Mouse (Mus musculus): ENCODE results near the gene Cetn4. TPM values are rescaled to one million over a fixed set of nuclear protein-coding genes. Genes with fewer than 3 reads are reported as not detected.
A peak's percentile ranks its signal among the peaks of the same experiment; 100 is the strongest.

Cetn4 gene
- total RNA-seq, 4 experiments from 2014 or later, result 0.52 to 1.1 (median 0.61) TPM

DNA sequence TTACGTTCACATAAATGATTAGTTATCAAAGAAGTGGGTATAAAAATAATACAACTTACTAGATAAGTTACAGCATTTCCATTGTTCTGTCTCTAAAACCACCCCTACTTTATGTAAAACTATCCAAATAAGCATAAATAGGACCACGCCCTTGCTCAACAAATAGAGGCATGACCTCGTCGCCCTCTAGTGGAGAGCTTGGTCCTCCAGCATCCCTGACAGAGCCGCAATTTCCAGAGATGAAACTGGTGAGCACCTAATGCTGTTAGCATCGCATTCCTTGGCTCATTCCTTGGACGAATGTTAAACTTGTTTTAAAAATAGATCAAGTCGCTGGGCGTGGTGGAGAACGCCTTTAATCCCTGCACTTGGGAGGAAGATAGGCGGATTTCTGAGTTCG, 9.8 kb downstream of the Cetn4 start:
- peak; percentile 21 for DNase-seq (ENCODE audit: low spot score)

DNA sequence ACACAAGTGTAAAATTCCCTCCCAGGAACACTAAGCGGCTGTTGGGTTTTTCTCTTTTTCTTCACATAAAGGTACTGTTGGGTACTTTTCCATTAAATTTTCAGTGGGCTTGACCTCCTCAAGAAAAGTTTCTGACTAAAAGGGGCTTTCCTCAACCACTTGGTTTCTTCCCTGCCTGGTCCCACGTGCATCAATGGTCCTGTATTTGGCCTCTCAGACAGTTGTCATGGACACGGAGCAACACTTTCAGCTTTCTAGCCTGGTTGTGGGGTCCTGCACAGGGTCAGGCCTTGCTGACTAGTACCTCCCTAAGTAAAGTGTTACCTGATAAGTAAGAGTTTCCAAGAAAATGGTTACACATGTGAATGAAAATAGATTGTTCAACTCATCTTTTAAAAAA, 13.0 kb downstream of the Cetn4 start:
- no peak for DNase-seq (ENCODE audit: low spot score)

- DNase-seq (ENCODE audit: low spot score), result no peak
Measured at GRCm38 (mm10) chr3:37292654-37293053, 19.9 kb downstream of the Cetn4 start.

GRCm38 (mm10) chr3:37291929-37292328, 20.6 kb downstream of the Cetn4 start:
- no peak for DNase-seq (ENCODE audit: low spot score)

- DNase-seq (ENCODE audit: low spot score), result no peak
Measured at GRCm38 (mm10) chr3:37290881-37291541, 21.5 kb downstream of the Cetn4 start.

DNA sequence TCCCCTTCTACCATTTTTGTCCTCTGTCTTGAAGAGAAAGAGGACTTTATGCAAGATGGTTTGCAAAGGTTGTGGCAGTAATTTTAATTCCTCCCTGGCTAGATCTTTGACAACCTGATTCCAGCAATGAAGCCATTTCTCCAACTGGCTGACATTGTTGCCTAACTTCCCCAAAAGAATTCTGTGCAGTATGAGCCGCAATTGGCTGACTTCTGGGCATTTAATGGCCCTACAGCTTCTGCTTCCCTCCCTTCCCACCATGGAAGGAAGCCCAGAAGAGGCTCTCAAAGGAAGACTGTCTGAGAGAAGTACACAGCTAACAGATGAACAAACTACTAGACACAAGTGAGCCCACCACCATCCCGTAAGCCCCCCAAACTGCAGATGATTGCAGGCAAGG, 23.3 kb downstream of the Cetn4 start:
- no peak for DNase-seq (ENCODE audit: low spot score)

GRCm38 (mm10) chr3:37283234-37283633, 29.3 kb downstream of the Cetn4 start:
- DNase-seq (ENCODE audit: low spot score), result no peak

DNA sequence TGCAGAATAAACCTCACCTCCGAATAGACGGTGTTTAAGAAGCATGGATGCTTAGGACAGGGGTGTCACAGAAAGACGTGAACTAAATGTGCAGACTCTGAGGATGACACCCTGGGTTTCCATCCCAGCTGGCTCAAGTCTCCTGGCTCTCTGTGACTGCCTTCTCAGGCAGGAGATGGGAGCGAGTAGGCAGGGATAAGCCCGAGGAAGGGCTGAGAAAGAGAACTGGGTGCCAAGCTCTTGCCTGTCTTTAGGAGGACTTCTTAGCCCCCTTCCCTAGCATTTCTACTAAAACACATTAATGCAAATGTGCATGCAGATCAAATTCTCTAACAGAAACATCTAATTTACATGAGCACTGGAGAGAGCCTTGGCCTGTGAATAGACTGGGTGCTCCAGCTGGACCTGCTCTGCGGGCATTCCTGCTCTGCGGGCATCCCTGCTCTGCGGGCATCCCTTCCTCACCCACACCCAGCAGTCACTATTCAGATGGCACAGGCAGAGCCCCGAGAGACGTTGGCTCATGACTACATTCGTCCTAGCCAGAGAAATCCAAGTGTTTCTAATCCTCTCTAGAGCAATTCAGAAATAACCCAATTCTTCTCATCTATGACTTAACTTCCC, 30.1 kb downstream of the Cetn4 start:
- DNase-seq (ENCODE audit: low spot score), result no peak

DNA sequence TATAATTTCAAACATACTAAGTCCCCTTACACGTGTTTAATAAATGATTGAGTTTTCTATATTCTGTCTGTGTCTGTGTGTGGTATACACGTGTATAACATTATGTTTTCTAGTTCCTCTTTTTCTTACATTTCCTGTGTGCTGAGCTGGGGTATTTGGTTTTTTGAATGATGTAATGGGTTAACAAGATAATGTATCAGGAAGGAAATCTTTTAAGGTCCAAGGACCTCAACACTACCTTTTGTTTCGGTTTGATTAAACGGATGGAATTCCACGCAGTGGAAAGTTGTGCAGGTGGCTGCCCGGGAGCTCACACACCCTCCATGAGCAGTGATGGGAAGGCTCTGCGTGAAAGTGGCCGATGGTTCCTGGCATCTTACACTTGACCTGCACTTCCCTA, 31.6 kb downstream of the Cetn4 start:
- no peak for DNase-seq (ENCODE audit: low spot score)

- DNase-seq (ENCODE audit: low spot score), result no peak
Measured at GRCm38 (mm10) chr3:37280221-37280620, 32.3 kb downstream of the Cetn4 start.

- DNase-seq (ENCODE audit: low spot score), result no peak
Measured at GRCm38 (mm10) chr3:37274661-37275060, 37.8 kb downstream of the Cetn4 start.

GRCm38 (mm10) chr3:37273092-37273491, 39.4 kb downstream of the Cetn4 start:
- DNase-seq (ENCODE audit: low spot score), result no peak

DNA sequence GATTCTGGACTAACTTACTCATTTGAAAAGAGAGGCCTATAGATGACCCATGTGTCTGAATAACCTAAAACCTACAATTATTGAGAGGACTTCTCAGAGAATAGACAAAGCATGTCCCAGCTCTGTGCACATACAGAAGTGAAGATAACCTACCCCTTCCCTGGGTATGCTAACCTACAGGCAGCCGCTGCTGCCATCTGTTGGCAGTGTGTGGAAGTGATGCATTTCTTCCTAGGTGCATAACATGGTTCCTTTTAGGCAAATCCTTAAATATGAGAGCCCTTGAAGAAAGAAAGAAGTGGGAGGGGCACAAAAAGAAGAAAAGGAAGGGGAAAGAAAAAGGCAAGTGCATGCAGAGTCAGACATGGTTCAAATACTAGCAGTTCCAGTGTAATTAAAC, 41.3 kb downstream of the Cetn4 start:
- peak; percentile 20 for DNase-seq (ENCODE audit: low spot score)

DNA sequence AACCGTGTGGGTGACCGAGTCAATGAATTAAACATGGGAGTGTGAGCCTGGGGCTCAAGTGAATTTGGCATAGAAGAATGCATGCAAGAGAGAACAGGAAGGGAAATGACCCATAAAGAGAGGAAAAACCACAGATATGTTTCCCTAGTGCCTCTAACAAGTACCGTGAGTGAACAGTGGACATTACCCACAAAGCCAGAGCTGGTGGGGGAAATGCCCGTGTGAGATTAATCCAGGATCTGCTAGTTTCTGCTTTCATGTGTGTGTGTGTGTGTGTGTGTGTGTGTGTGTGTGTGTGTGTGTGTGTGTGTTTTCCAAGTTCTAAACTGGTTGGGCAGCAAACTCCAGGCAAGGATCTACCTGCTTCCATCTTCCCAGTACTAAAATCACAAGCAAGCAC, 42.6 kb downstream of the Cetn4 start:
- DNase-seq (ENCODE audit: low spot score), result no peak

DNA sequence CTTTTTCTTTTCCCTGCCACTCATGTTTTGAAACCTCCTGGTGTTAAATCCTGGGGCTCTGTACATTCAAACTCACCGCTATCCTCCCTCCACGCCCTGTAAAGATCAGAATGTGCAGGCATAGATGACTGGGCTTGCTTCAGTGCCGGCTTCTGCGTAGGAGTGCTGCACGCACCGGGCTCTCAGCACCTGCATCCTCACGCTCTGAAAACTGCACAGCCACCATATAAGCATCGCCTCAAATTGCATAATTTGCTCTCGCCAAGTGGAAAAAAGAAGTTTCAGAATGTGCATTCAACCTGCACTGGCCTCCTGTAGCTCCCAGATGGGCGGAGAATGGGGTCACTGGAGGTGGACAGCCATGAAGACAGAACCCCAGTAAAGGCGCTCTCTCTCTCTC, 44.2 kb downstream of the Cetn4 start:
- no peak for DNase-seq (ENCODE audit: low spot score)

DNA sequence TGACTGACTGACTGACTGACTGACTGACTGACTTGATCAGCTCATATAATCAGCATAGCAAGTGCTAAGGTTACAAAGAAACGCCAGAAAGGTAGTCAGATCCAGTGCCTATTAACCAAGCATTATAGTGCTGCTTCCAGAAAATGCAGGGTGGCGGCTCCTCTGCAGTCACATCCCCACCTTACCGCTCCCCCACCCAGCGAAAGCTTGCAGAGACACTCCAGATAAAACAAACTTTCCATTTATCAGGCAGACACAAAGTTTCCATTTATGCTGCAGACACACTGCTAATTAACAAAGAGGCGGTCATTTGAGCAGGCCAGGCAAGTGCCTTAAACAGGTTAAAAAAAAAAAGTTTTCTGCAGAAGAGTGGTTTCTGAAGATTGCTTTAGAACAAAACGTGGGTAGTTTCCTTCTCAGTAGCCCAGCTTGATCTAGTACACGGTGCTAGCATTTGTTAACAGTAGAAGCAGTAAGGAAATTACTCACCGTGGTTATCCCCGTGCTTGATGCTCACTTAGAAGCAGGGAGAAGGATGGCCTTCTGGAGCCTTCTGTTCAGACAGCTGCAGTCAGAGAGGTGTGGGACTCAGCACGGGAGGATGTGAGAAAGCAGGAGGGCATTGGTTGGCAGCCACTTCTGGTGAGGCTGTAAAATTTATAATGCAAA, 53.0 kb downstream of the Cetn4 start:
- DNase-seq (ENCODE audit: low spot score), result no peak

DNA sequence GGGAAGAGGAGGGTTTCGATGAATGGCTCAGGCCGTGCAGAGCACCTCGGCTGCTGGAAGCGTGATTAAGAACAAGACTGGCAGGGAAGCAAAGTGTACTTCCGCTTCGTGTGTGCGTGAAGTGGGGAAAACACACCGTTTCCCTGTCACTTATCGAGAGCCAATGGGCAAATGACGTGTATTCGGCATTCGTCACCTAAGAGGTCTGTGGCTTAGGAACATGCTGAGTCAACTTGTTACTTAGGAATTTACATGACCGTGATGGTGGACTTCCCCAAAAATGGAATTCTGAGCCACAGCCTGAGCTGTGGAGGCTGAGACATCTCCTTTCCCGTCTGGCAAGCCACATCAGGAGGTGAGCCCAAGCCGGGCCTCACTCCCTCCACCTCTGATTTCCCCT, 54.7 kb downstream of the Cetn4 start:
- no peak for DNase-seq (ENCODE audit: low spot score)

Other genes with a start within 250 kb of the Cetn4 start
- gene Adad1, start 249.2 kb downstream of the Cetn4 start, total RNA-seq (2022), result not detected
- gene Il2, start 186.7 kb downstream of the Cetn4 start, total RNA-seq (2022), result not detected
- not detected for gene Il21, start 80.1 kb downstream of the Cetn4 start, total RNA-seq (2022)
- gene Bbs12, start 154 bp downstream of the Cetn4 start, total RNA-seq (2022), result 1 to 10 TPM in 3 of 4 experiments, under 1 TPM in 1; 0.52 to 1.2 (median 1.1) TPM
- gene Fgf2, start 35.6 kb upstream of the Cetn4 start, total RNA-seq (2022), result 10 to 100 TPM in 2 of 4 experiments, 1 to 10 TPM in 2; 9.2 to 15.7 (median 12.1) TPM
- 10 to 100 TPM; 12.4 to 15.8 (median 15.4) TPM for gene Spata5, start 107.2 kb upstream of the Cetn4 start, total RNA-seq (2022)
- gene Nudt6, start 107.5 kb upstream of the Cetn4 start, total RNA-seq (2022), result 10 to 100 TPM; 32.4 to 40.0 (median 33.8) TPM

Data from heart, adult 8-10 months (tissue).